Mouse (Mus musculus): Measurements from ENCODE around the gene Cetn4. TPM values are rescaled to one million over a fixed set of nuclear protein-coding genes. Genes with fewer than 3 reads are reported as not detected.

Cetn4 gene
- polyA plus RNA-seq, 1 experiment from 2014 or later: 2.9 TPM

- Histone ChIP-seq H3K4me2 (replicated peaks) (no peak overlapping the region), H3K9ac (no peak overlapping the region), H3K27ac (no peak overlapping the region), H3K4me3 (no peak overlapping the region), H3K9me3 (no peaks in the 10 kb centered on the region), H3K36me3 (no peaks in the 10 kb centered on the region), H3K4me1 (no peaks in the 10 kb centered on the region), H3K27me3 (no peaks in the 10 kb centered on the region)
- WGBS: 64% methylated on average over 2 of the region's 2 CpGs
- ATAC-seq (ENCODE audit: insufficient number of reproducible peaks, insufficient read depth, low FRiP score, low TSS enrichment): no peak
These were observed 19.9 kb downstream of the Cetn4 start for GRCm38 (mm10) chr3:37292654-37293053.

GRCm38 (mm10) chr3:37291929-37292328, 20.6 kb downstream of the Cetn4 start:
- ATAC-seq (ENCODE audit: insufficient number of reproducible peaks, insufficient read depth, low FRiP score, low TSS enrichment): no peak
- H3K4me3 ChIP-seq: no peak overlapping the region
- H3K36me3 ChIP-seq: no peaks in the 10 kb centered on the region
- no peaks in the 10 kb centered on the region for H3K9me3 ChIP-seq
- 89% methylated on average over 2 of the region's 2 CpGs for WGBS
- H3K4me1 ChIP-seq: no peaks in the 10 kb centered on the region
- no peak overlapping the region for H3K9ac ChIP-seq
- H3K4me2 ChIP-seq (replicated peaks): no peak overlapping the region
- no peaks in the 10 kb centered on the region for H3K27me3 ChIP-seq
- H3K27ac ChIP-seq: no peak overlapping the region

GRCm38 (mm10) chr3:37290881-37291541, 21.5 kb downstream of the Cetn4 start:
- no peak for ATAC-seq (ENCODE audit: insufficient number of reproducible peaks, insufficient read depth, low FRiP score, low TSS enrichment)
- H3K9me3 ChIP-seq: no peaks in the 10 kb centered on the region
- no peak overlapping the region for H3K4me3 ChIP-seq
- H3K9ac ChIP-seq: no peak overlapping the region
- H3K27ac ChIP-seq: no peak overlapping the region
- H3K36me3 ChIP-seq: no peaks in the 10 kb centered on the region
- no peaks in the 10 kb centered on the region for H3K4me1 ChIP-seq
- no peaks in the 10 kb centered on the region for H3K27me3 ChIP-seq
- 66% methylated on average over 7 of the region's 7 CpGs for WGBS
- H3K4me2 ChIP-seq (replicated peaks): no peak overlapping the region

- 91% methylated on average over 2 of the region's 2 CpGs for WGBS
- H3K9me3 ChIP-seq: no peaks in the 10 kb centered on the region
- no peak overlapping the region for H3K4me2 ChIP-seq (replicated peaks)
- H3K4me3 ChIP-seq: no peak overlapping the region
- H3K27me3 ChIP-seq: no peaks in the 10 kb centered on the region
- no peak overlapping the region for H3K27ac ChIP-seq
- no peaks in the 10 kb centered on the region for H3K36me3 ChIP-seq
- no peaks in the 10 kb centered on the region for H3K4me1 ChIP-seq
- ATAC-seq (ENCODE audit: insufficient number of reproducible peaks, insufficient read depth, low FRiP score, low TSS enrichment): no peak
- H3K9ac ChIP-seq: no peak overlapping the region
These were observed 23.3 kb downstream of the Cetn4 start for GRCm38 (mm10) chr3:37289237-37289636.

- ATAC-seq (ENCODE audit: insufficient number of reproducible peaks, insufficient read depth, low FRiP score, low TSS enrichment): no peak
- no peaks in the 10 kb centered on the region for H3K36me3 ChIP-seq
- H3K4me2 ChIP-seq (replicated peaks): no peak overlapping the region
- no peaks in the 10 kb centered on the region for H3K9me3 ChIP-seq
- WGBS: 89% methylated on average over 4 of the region's 4 CpGs
- no peaks in the 10 kb centered on the region for H3K4me1 ChIP-seq
- H3K9ac ChIP-seq: no peak overlapping the region
- H3K27ac ChIP-seq: no peak overlapping the region
- H3K27me3 ChIP-seq: no peaks in the 10 kb centered on the region
- H3K4me3 ChIP-seq: no peak overlapping the region
These were observed 29.3 kb downstream of the Cetn4 start for GRCm38 (mm10) chr3:37283234-37283633.

GRCm38 (mm10) chr3:37282299-37282922, 30.1 kb downstream of the Cetn4 start:
- 89% methylated on average over 11 of the region's 11 CpGs for WGBS
- Histone ChIP-seq H3K27me3 (no peaks in the 10 kb centered on the region), H3K9ac (no peak overlapping the region), H3K4me1 (no peaks in the 10 kb centered on the region), H3K4me2 (replicated peaks) (no peak overlapping the region), H3K36me3 (no peaks in the 10 kb centered on the region), H3K27ac (no peak overlapping the region), H3K9me3 (no peaks in the 10 kb centered on the region), H3K4me3 (no peak overlapping the region)
- no peak for ATAC-seq (ENCODE audit: insufficient number of reproducible peaks, insufficient read depth, low FRiP score, low TSS enrichment)

- no peak overlapping the region for H3K27ac ChIP-seq
- no peaks in the 10 kb centered on the region for H3K4me1 ChIP-seq
- H3K4me2 ChIP-seq (replicated peaks): no peak overlapping the region
- 72% methylated on average over 8 of the region's 8 CpGs for WGBS
- no peaks in the 10 kb centered on the region for H3K27me3 ChIP-seq
- no peaks in the 10 kb centered on the region for H3K9me3 ChIP-seq
- no peaks in the 10 kb centered on the region for H3K36me3 ChIP-seq
- no peak for ATAC-seq (ENCODE audit: insufficient number of reproducible peaks, insufficient read depth, low FRiP score, low TSS enrichment)
- no peak overlapping the region for H3K9ac ChIP-seq
- no peak overlapping the region for H3K4me3 ChIP-seq
These were observed 31.6 kb downstream of the Cetn4 start for GRCm38 (mm10) chr3:37280871-37281270.

- H3K27me3 ChIP-seq: no peaks in the 10 kb centered on the region
- 86% methylated on average over 1 of the region's 1 CpGs for WGBS
- no peaks in the 10 kb centered on the region for H3K4me1 ChIP-seq
These were observed 32.3 kb downstream of the Cetn4 start for GRCm38 (mm10) chr3:37280221-37280620.

GRCm38 (mm10) chr3:37274661-37275060, 37.8 kb downstream of the Cetn4 start:
- H3K27me3 ChIP-seq: no peaks in the 10 kb centered on the region
- no peak overlapping the region for H3K9ac ChIP-seq
- WGBS: 78% methylated on average over 6 of the region's 6 CpGs
- no peaks in the 10 kb centered on the region for H3K9me3 ChIP-seq
- H3K4me2 ChIP-seq (replicated peaks): no peak overlapping the region
- H3K36me3 ChIP-seq: no peaks in the 10 kb centered on the region
- H3K27ac ChIP-seq: no peak overlapping the region
- no peak overlapping the region for H3K4me3 ChIP-seq
- no peak for ATAC-seq (ENCODE audit: insufficient number of reproducible peaks, insufficient read depth, low FRiP score, low TSS enrichment)
- no peaks in the 10 kb centered on the region for H3K4me1 ChIP-seq

More at GRCm38 (mm10) chr3:37280221-37280620, 32.3 kb downstream of the Cetn4 start:
- no peak for ATAC-seq (ENCODE audit: insufficient number of reproducible peaks, insufficient read depth, low FRiP score, low TSS enrichment)
- Histone ChIP-seq H3K9ac (no peak overlapping the region), H3K4me3 (no peak overlapping the region), H3K9me3 (no peaks in the 10 kb centered on the region), H3K4me2 (replicated peaks) (no peak overlapping the region), H3K27ac (no peak overlapping the region), H3K36me3 (no peaks in the 10 kb centered on the region)

- no peak overlapping the region for H3K4me3 ChIP-seq
- H3K4me2 ChIP-seq (replicated peaks): no peak overlapping the region
- no peaks in the 10 kb centered on the region for H3K4me1 ChIP-seq
- no peaks in the 10 kb centered on the region for H3K27me3 ChIP-seq
- H3K9ac ChIP-seq: no peak overlapping the region
- 82% methylated on average over 7 of the region's 7 CpGs for WGBS
- no peaks in the 10 kb centered on the region for H3K9me3 ChIP-seq
- no peaks in the 10 kb centered on the region for H3K36me3 ChIP-seq
- no peak overlapping the region for H3K27ac ChIP-seq
- no peak for ATAC-seq (ENCODE audit: insufficient number of reproducible peaks, insufficient read depth, low FRiP score, low TSS enrichment)
These were observed 39.4 kb downstream of the Cetn4 start for GRCm38 (mm10) chr3:37273092-37273491.

- H3K4me3 ChIP-seq: no peak overlapping the region
- no peaks in the 10 kb centered on the region for H3K9me3 ChIP-seq
- WGBS: 2% methylated on average over 1 of the region's 1 CpGs
- no peaks in the 10 kb centered on the region for H3K36me3 ChIP-seq
- no peak overlapping the region for H3K9ac ChIP-seq
- no peak for ATAC-seq (ENCODE audit: insufficient number of reproducible peaks, insufficient read depth, low FRiP score, low TSS enrichment)
- no peak overlapping the region for H3K27ac ChIP-seq
- no peak overlapping the region for H3K4me2 ChIP-seq (replicated peaks)
- no peaks in the 10 kb centered on the region for H3K27me3 ChIP-seq
- no peaks in the 10 kb centered on the region for H3K4me1 ChIP-seq
These were observed 41.3 kb downstream of the Cetn4 start for GRCm38 (mm10) chr3:37271209-37271608.

GRCm38 (mm10) chr3:37269926-37270325, 42.6 kb downstream of the Cetn4 start:
- no peak overlapping the region for H3K4me2 ChIP-seq (replicated peaks)
- H3K27me3 ChIP-seq: no peaks in the 10 kb centered on the region
- no peaks in the 10 kb centered on the region for H3K36me3 ChIP-seq
- H3K4me1 ChIP-seq: no peaks in the 10 kb centered on the region
- WGBS: 86% methylated on average over 4 of the region's 4 CpGs
- H3K9ac ChIP-seq: no peak overlapping the region
- no peak for ATAC-seq (ENCODE audit: insufficient number of reproducible peaks, insufficient read depth, low FRiP score, low TSS enrichment)
- H3K4me3 ChIP-seq: no peak overlapping the region
- no peaks in the 10 kb centered on the region for H3K9me3 ChIP-seq
- H3K27ac ChIP-seq: no peak overlapping the region
